Mouse (Mus musculus): ENCODE data around the gene Tanc1. TPM values are rescaled to one million over a fixed set of nuclear protein-coding genes. Genes with fewer than 3 reads are reported as not detected.

Tanc1 gene
- total and polyA plus RNA-seq, 2 experiments from 2014 or later: 2.7 to 7.3 TPM

DNA sequence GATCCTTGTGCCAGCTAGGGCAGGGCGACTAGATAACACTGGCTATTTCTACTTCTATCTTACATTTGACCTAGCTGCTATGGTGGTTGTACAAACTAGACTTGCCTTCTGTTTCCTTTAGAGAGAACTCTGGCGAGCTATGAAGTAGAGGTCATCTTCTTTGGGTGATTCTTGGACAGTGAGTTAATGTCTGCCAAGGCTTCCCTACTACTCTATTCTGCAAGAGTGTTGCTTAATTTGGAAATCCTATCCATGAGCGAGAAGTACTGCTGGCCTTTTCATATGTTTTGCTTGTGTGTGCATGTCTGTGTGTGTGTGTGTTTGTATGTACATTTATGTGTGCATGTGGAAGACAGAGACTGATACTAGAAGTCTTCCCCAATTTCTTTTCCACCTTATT is 120.0 kb downstream of the Tanc1 start:
- no peak for DNase-seq (ENCODE audit: low spot score)
- 93% methylated on average over 3 of the region's 3 CpGs for WGBS
- no peak overlapping the region for H3K4me2 ChIP-seq (ENCODE audit: low read depth, low read length, poor library complexity, severe bottlenecking)
- peaks cover 4% of the 10 kb centered on the region; the same call in 1 of the 2 replicates for H3K4me1 ChIP-seq (ENCODE audit: insufficient read depth, low read length)
- no peak for ATAC-seq (ENCODE audit: low FRiP score)
- H3K27me3 ChIP-seq (ENCODE audit: insufficient read depth, low read length): no peaks in the 10 kb centered on the region
- H3K9ac ChIP-seq (replicated peaks; ENCODE audit: low read length, poor library complexity, severe bottlenecking): no peak overlapping the region
- no peak for TF ChIP-seq CTCF (IDR thresholded peaks at IDR 0.05)
- H3K36me3 ChIP-seq (ENCODE audit: insufficient read depth, low read length): no peaks in the 10 kb centered on the region
- H3K27ac ChIP-seq (ENCODE audit: low read depth, low read length): no peak overlapping the region
- no peak overlapping the region for H3K4me3 ChIP-seq (ENCODE audit: low read depth, low read length)
- no peaks in the 10 kb centered on the region for H3K9me3 ChIP-seq (ENCODE audit: low read length)

- Histone ChIP-seq H3K4me2 (ENCODE audit: low read depth, low read length, poor library complexity, severe bottlenecking) (no peak overlapping the region), H3K27me3 (ENCODE audit: insufficient read depth, low read length) (no peaks in the 10 kb centered on the region), H3K36me3 (ENCODE audit: insufficient read depth, low read length) (no peaks in the 10 kb centered on the region), H3K9ac (replicated peaks; ENCODE audit: low read length, poor library complexity, severe bottlenecking) (no peak overlapping the region), H3K27ac (ENCODE audit: low read depth, low read length) (no peak overlapping the region), H3K4me3 (ENCODE audit: low read depth, low read length) (no peak overlapping the region), H3K9me3 (ENCODE audit: low read length) (no peaks in the 10 kb centered on the region), H3K4me1 (ENCODE audit: insufficient read depth, low read length) (peaks cover 4% of the 10 kb centered on the region; the same call in 1 of the 2 replicates)
- ATAC-seq (ENCODE audit: low FRiP score) (no peak), DNase-seq (ENCODE audit: low spot score) (no peak)
- TF ChIP-seq CTCF (IDR thresholded peaks at IDR 0.05): no peak
- WGBS: 79% methylated on average over 5 of the region's 5 CpGs
Observed at GRCm38 (mm10) chr2:59733410-59733809, 121.6 kb downstream of the Tanc1 start.

GRCm38 (mm10) chr2:59736401-59736898 is 124.6 kb downstream of the Tanc1 start:
- DNase-seq (ENCODE audit: low spot score) (peak; percentile 81), ATAC-seq (ENCODE audit: low FRiP score) (peak; percentile 59)
- TF ChIP-seq CTCF (IDR thresholded peaks at IDR 0.05): no peak
- no peak overlapping the region for H3K4me3 ChIP-seq (ENCODE audit: low read depth, low read length)
- H3K36me3 ChIP-seq (ENCODE audit: insufficient read depth, low read length): no peaks in the 10 kb centered on the region
- H3K4me2 ChIP-seq (ENCODE audit: low read depth, low read length, poor library complexity, severe bottlenecking): no peak overlapping the region
- H3K27me3 ChIP-seq (ENCODE audit: insufficient read depth, low read length): no peaks in the 10 kb centered on the region
- H3K4me1 ChIP-seq (ENCODE audit: insufficient read depth, low read length): peaks cover 4% of the 10 kb centered on the region; the same call in 1 of the 2 replicates
- peak overlapping the region; percentile 19; the same call in 1 of the 2 replicates for H3K27ac ChIP-seq (ENCODE audit: low read depth, low read length)
- no peak overlapping the region for H3K9ac ChIP-seq (replicated peaks; ENCODE audit: low read length, poor library complexity, severe bottlenecking)
- H3K9me3 ChIP-seq (ENCODE audit: low read length): no peaks in the 10 kb centered on the region
- 54% methylated on average over 10 of the region's 10 CpGs for WGBS

- DNase-seq (ENCODE audit: low spot score) (no peak), ATAC-seq (ENCODE audit: low FRiP score) (no peak)
- Histone ChIP-seq H3K4me3 (ENCODE audit: low read depth, low read length) (no peak overlapping the region), H3K27ac (ENCODE audit: low read depth, low read length) (no peak overlapping the region), H3K4me2 (ENCODE audit: low read depth, low read length, poor library complexity, severe bottlenecking) (no peak overlapping the region), H3K27me3 (ENCODE audit: insufficient read depth, low read length) (no peaks in the 10 kb centered on the region), H3K9me3 (ENCODE audit: low read length) (no peaks in the 10 kb centered on the region), H3K36me3 (ENCODE audit: insufficient read depth, low read length) (no peaks in the 10 kb centered on the region), H3K9ac (replicated peaks; ENCODE audit: low read length, poor library complexity, severe bottlenecking) (no peak overlapping the region), H3K4me1 (ENCODE audit: insufficient read depth, low read length) (peaks cover 4% of the 10 kb centered on the region; the same call in 1 of the 2 replicates)
- 80% methylated on average over 6 of the region's 6 CpGs for WGBS
- no peak for TF ChIP-seq CTCF (IDR thresholded peaks at IDR 0.05)
Observed at GRCm38 (mm10) chr2:59737368-59737767, 125.5 kb downstream of the Tanc1 start.

DNA sequence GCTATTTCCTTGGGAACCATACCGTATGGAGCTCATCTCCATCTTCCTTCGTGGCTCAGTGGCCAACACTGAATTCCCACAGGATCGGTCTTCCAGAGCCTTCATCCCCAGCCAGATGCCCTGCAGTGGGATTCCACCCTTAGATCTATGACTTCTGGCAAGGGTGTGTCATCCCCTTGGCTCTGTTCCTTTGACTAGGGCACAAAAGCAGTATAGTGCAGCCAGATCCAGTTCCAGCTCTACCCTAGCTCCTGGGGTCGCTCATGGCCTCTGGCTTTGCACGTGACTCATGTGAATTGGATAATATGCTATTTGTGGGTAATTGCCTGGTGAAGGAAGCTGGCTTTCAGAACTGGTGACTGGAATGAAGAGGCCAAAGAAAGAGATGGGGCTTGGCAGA is 126.5 kb downstream of the Tanc1 start:
- DNase-seq (ENCODE audit: low spot score) (no peak), ATAC-seq (ENCODE audit: low FRiP score) (no peak)
- Histone ChIP-seq H3K4me3 (ENCODE audit: low read depth, low read length) (no peak overlapping the region), H3K4me2 (ENCODE audit: low read depth, low read length, poor library complexity, severe bottlenecking) (no peak overlapping the region), H3K9ac (replicated peaks; ENCODE audit: low read length, poor library complexity, severe bottlenecking) (no peak overlapping the region), H3K36me3 (ENCODE audit: insufficient read depth, low read length) (no peaks in the 10 kb centered on the region), H3K9me3 (ENCODE audit: low read length) (no peaks in the 10 kb centered on the region), H3K27me3 (ENCODE audit: insufficient read depth, low read length) (no peaks in the 10 kb centered on the region), H3K27ac (ENCODE audit: low read depth, low read length) (no peak overlapping the region), H3K4me1 (ENCODE audit: insufficient read depth, low read length) (peaks cover 4% of the 10 kb centered on the region; the same call in 1 of the 2 replicates)
- WGBS: 84% methylated on average over 5 of the region's 5 CpGs
- TF ChIP-seq CTCF (IDR thresholded peaks at IDR 0.05): no peak

DNA sequence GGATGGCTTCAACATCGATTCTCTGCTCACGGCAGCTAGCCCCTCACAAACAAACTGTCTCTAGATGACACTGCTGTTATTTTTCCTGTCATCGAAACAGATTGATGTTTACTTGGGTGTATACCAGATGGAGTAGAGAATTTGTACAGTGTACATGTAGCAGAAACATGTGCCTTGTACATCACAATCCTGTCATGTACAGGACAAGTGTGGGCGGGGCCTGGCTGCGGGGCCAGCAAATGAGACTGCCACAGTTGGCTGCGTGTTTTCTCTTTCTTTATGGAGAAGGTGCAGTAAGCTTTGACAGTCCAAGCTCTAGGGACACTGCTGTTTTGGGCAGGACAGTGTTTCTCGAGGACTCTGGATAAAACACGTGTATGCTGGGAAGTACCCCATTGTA is 127.2 kb downstream of the Tanc1 start:
- no peaks in the 10 kb centered on the region for H3K9me3 ChIP-seq (ENCODE audit: low read length)
- H3K36me3 ChIP-seq (ENCODE audit: insufficient read depth, low read length): no peaks in the 10 kb centered on the region
- H3K4me3 ChIP-seq (ENCODE audit: low read depth, low read length): no peak overlapping the region
- H3K9ac ChIP-seq (replicated peaks; ENCODE audit: low read length, poor library complexity, severe bottlenecking): no peak overlapping the region
- ATAC-seq (ENCODE audit: low FRiP score) (no peak), DNase-seq (ENCODE audit: low spot score) (no peak)
- TF ChIP-seq CTCF (IDR thresholded peaks at IDR 0.05): no peak
- 86% methylated on average over 8 of the region's 8 CpGs for WGBS
- peaks cover 4% of the 10 kb centered on the region; the same call in 1 of the 2 replicates for H3K4me1 ChIP-seq (ENCODE audit: insufficient read depth, low read length)
- no peak overlapping the region for H3K27ac ChIP-seq (ENCODE audit: low read depth, low read length)
- no peaks in the 10 kb centered on the region for H3K27me3 ChIP-seq (ENCODE audit: insufficient read depth, low read length)
- H3K4me2 ChIP-seq (ENCODE audit: low read depth, low read length, poor library complexity, severe bottlenecking): no peak overlapping the region

Data from midbrain, postnatal 0 days (tissue).